Mouse (Mus musculus) right cerebral cortex, postnatal 4 days (tissue): ENCODE measurements around the gene Agpat1.
A peak's percentile ranks its signal among the peaks of the same experiment; 100 is the strongest.

Source experiments
- DNase-seq: peaks from one replicate; pipeline ENCODE4 v3.0.0-alpha.2; 2022

The Agpat1 gene

DNA sequence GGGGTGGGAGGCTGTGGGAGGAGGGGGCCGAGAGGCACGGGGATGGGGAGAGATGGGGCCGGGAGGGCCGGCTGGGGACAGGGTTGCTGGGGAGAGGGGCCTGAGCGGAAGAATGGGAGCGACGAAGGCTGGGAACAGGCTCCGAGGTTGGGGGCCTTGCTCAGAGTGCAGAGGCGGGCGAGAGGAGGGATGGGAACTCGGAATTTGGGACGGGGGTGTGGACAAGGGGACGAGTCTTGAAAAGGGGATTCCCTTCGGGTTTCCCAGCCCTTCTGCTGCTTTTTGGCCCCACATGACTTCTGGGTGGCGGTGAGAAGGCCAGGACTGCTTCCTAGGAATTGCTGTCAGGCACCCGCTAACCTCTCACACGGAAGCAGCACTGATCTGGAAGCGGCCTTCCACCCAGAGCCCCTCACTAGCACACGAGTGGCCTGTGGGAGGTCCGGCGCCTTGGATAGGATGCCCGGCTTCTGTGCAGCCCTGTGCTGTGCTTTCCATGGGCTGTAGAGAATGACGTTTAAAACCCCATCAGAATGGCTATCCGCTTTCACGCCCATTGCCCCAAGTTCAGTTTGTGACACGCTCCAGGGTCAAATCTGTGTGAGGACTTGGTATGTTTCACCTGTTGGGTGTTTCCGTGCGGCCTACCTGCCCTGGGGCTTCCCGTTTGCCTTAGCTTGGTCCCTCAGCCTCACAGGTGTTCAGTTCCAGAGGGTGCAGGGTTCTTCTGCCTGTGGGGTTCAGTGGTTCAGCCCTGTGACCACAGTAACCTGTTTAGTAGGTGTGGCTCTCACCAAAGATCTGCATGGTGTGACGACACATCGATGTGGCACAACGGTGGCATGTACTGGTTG, 2.4 kb downstream of the Agpat1 start:
- DNase-seq = no peak

DNA sequence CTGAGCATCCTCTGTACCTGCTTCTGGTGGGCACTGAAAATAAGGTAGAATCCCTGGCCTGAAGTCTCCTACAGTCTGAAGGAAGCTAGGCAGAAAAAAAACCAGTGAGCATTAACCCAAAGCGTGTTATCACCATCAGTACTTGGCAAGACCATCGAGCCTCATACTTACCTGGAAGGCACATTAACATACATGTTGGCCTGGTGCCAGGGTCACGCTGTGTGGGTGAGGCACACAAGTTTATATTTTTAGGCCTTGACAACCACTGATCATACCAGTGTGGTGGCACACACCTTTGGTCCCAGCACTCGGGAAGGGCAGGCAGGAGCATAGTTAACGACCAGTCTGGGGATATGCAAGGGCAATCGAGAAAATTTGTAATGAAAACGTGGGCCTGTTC, 3.9 kb downstream of the Agpat1 start:
- DNase-seq = no peak

DNA sequence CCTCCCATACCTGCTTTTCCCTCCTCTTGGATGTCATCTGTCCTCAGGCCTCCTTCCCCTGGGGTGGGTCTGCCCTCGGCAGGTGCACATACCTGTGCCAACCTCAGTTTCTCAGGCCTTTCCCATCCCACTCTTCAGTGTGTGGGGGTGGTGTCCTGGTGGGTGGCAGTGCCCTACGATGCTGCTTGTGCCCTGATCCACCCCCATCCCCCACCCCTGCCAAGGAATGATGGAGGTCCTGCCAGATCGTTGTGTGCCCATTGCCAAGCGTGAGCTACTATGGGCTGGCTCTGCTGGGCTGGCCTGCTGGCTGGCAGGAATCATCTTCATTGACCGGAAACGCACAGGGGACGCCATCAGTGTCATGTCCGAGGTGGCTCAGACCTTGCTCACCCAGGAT, 7.0 kb downstream of the Agpat1 start:
- no peak for DNase-seq

DNA sequence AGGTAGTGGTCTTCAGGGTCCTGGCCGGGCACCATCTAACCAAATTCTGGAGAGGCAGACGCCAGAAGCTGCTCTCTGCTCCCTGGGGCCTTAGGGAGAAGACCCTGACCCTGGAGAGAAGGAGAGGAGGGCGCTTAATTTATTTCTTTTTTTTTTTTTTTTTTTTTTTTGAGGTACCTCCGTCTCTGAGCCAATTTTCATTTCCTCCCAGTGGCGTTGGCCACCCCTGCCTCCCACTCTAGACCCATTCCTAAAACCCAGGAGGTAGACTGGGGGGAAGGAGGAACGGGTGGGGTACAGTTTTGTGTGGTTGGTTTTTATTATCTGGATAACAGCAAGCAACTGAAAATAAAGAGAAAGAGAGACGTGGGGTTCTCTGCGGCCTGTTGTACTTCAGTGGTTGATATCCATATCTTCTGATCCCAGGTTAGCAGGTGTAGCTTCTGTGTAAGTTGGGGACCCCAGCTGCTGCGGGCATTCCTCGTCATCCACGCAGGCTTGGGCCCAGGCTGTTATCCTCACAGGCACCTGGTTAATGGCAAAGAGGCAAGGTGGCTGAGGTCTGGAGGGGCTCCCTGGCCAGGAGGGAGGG, 9.1 kb downstream of the Agpat1 start:
- no peak for DNase-seq

DNA sequence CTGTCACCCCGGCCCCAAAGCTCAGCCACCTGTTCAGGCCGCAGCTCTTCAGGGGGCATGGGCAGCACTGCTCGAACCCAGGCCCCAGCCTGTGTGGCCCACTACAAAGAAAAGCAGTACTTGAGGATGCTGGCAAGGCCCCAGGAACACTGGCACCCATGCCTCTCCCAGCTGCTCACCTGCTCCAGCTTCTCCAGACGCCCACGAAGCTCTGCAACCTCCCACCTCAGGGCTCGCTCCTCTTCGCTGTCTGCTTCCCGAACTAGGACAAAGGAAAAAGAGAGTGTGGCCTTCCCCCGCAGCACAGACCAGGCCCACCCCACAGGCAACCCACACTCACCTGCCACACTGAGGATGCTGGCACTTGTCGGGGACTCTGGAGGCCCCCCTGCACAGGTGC, 9.8 kb downstream of the Agpat1 start:
- no peak for DNase-seq

DNA sequence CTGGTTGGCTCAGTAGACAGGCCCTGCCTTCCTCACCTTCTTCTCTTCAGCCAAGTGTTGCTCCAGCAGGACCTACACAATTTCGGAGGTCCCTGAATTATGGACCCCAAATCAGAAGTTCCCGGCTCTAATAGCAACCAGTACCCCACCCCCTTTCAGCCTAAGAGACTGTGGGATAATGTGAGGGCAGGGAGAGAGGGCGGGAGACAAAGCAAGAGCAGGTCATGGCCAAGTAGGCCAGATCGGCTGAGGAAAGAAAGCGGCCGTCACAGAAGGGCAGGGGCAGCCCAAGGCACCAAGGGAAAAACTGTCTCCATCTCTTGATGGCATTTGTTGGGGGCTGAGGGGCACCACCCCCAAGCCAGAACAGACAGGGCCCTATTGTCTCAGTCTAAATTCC, 11.8 kb downstream of the Agpat1 start, which contains the start of gene Egfl8:
Egfl8 (minus strand) TSS at position 101 of the 400 bp plus-strand sequence.
- DNase-seq = no peak

DNA sequence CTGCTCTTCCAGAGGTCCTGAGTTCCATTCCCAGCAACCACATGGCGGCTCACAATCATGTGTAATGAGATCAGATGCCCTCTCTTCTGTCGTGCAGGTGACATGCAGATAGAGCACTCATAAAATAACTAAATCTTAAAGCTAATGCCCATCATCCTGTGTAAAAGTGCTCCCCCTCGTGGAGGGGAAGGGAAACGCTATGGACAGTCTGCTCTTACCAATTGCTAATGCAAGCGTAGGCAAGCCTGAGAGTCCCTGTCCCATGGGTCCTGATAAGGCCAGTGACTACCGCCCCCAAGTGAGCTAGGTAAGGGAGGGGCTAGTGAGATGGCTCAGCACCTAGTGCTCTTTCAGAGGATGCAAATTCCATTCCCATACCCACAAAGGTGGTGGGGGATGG, 14.9 kb downstream of the Agpat1 start:
- DNase-seq = no peak

DNA sequence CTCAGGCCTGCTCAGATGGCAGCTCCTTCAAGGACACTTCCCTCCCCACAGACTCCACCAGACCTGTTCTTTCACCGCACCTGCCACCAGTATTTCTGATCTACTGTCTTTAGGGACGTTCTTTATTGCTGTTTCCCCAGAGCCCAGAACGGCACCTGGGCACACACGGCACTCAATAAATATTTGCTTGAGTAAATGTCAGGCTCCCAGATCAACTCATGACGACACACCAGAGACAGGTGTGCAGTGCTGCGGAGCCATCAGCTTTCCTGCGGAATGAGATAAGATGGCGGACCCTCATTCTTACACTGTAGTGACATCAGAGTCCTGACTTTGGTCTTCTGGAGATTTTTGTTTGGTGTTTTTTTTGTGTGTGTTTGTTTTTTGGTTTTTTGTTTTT, 16.9 kb downstream of the Agpat1 start:
- DNase-seq = no peak

DNA sequence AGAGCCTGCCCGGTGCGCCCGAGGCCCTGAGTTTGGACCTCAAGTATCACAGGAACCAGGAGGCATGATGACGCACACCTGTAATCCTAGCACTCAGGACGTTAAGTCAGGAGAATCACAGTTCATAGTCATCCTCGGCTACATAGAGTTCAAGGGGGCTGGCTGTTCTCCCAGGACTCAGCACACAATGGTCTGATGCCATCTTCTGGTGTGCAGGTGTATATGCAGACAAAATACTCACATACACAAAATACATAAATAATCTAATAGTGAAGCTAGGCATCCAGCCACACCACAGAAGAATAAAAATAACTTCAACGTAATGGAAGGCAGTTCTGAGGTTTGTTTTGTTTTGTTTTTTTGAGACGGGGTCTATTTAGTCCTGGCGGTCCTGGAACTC, 19.1 kb downstream of the Agpat1 start:
- DNase-seq = no peak

DNA sequence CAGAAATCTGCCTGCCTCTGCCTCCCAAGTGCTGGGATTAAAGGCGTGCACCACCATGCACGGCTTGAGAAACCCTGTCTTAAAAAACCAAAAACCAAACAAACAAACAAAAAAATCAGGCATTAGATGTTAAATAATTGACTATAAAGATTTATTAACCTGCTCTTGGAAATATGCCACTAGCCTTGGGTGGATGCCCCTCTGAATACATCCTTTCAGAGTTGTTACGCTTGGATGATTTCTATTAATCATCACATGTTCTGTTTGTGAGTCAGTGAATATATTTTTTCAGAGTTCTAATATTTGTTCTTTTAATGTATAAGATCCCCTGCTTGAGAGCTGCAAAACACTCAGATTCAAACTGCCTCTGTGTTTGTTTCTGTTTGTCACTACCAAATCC, 20.9 kb downstream of the Agpat1 start:
- DNase-seq = no peak

DNA sequence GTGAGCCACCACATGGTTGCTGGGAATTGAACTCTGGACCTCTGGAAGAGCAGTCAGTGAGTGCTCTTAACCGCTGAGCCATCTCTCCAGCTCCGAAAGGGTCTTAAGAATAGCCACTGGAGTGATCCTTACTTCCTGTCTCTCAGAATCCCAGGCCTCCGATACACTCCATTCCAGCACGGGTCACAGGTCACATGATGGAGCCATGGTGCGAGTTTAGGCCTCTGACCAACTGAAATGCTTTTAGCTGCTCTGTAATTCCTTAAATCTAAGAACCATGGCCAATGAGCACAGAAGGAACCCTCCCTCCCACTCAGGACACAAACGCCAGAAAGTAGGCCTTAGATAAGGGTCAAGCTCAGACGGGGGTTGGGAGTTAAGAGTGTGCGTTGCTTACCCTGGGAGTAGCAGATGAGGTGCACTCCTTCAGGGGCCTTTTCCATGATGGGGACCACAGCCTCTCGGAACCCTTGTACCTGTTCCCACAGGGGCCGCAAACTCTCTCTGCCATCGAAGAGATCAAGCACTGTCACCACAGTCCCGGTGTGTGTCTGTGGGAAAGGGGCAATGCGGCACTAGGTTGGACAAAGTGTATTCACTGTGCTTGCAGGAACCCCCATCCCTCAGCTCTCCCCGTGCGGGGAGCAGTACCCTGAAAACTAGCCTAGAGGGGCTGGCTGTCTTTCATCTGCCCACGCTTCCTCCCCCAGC, 22.2 kb downstream of the Agpat1 start:
- no peak for DNase-seq

DNA sequence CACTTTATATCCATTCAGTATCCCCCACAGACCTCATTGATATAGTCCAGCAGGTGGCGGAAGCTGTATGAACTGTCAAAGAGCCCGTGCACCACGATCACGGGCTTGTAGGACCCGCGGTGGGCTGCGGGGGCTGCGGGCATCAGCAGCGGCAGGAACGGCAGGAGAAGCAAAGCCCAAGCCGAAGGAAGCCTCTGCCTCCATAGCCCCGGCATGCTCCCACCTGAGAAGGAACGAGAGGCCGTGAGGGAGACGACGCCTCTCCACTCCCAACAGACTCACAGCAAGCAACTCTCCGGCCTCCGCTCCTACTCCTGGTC, 22.7 kb downstream of the Agpat1 start:
- DNase-seq = no peak

DNA sequence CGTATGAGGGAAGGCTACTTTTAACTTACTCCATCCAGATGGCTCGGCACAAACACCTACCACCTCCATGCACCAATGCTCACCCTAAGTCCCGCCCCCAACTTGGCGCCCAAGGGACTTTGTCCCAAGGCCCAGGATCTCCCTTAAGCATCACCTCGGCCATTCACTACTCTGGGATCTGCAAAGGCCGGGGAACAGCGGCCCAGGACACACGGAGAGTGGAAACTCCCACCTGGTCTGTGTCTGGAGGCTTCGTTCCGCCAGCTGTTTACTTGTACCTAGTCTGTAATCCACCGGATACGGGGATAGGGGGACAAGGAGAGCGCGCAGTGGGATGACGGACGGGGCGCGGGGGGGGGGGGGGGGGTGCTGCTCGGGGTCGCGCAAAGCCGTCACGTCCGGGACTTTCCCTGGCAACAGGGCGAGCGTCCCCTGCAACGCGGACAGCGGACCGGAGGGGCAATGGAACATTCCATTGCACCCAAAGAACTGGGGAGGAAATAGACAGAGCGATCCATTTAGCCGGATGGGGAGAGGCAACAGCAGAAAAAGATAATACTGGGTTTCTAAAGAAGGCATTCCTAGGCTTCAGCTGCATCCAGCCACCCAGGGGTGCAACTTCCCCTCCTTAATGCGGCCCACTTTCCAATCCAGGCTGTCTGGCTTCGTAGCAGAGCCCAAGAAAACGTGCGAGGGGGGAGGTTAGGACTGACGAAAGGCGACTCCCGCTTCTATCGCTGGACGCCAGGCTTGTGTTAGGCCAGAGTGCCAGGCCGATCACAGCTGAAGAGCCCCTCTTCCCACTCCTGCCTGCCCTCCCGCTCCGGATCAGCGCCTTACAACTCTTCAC, 23.3 kb downstream of the Agpat1 start:
- DNase-seq = peak; percentile 78

DNA sequence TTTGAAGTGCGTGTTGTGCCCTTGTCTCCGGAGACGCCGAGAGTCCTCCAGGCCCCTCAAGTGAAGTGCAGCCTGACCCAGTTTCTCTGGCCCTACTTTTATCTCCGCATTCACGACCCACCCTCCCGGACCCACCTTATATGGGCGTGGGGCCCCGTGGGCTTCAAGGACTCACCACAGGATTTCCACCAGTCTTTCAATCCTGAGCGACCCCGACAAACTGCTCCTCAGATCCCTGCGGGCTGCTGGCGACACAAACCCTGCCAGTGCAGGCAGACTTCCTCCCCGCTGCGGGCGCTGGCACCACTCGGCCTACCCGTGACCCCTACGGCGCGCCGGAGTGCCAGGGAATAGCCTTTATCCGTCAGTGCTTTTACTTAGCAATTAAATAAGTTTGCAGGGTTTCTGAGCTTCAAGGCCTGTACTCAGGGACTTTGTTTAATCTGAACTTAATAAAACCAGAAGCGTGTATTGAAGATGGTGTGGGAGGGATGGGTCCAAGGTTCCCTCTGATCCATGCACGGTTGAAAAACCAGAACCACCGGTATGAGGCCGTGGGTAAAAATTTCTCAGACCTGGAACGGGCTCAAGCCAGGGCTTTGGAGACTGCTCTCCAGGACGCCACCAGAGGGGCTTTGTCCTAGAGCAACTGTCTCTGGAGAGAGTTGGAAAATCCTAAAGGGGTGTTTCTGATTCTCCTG, 24.0 kb downstream of the Agpat1 start, which contains the start of gene Ppt2:
Ppt2 (minus strand) TSS at position 568 of the 701 bp plus-strand sequence.
- no peak for DNase-seq

DNA sequence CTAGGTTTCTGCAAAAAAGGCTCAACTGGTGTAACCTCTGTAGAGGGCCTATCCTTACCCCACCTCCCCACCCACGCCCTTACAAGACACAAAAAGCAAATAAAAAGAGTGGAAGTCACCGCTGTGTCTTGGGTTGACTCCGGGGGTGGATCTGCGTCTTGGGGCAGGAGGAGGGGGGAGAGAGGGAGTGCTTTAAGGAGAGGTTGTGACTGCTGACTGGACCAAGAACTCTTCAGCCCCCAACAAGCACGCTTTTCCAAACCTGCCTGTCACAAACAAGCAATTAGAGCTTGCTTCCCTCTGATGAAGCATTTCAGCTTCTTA, 24.5 kb downstream of the Agpat1 start:
- no peak for DNase-seq

DNA sequence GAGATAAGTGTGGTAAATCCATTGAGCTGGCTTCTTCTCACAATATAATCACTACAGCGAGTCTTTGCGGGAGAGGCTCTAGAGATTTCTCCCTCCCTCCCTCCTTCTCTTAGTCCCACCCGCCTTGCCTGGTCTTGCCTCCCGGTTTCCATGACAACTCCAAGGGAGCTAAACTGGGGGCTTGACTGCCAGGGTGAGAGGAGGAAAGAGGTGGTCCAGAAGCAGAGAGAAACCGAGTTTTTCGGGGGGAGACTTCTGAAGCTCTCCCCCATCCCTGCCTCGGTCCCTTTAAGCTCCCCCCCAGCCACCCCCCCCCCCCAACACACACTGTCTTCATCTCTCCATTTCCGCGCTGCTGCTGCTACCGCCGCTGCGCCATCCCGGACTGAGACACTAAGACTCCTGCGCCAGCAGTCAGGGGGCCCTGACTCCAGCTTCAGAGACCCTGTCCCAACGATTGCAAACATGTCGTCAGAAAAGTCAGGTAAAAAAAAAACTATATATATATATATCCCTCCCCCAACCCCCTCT, 25.2 kb downstream of the Agpat1 start, which contains the start of gene Prrt1:
Prrt1 (plus strand) TSS at position 313 of the 531 bp plus-strand sequence.
- peak; percentile 54 for DNase-seq

DNA sequence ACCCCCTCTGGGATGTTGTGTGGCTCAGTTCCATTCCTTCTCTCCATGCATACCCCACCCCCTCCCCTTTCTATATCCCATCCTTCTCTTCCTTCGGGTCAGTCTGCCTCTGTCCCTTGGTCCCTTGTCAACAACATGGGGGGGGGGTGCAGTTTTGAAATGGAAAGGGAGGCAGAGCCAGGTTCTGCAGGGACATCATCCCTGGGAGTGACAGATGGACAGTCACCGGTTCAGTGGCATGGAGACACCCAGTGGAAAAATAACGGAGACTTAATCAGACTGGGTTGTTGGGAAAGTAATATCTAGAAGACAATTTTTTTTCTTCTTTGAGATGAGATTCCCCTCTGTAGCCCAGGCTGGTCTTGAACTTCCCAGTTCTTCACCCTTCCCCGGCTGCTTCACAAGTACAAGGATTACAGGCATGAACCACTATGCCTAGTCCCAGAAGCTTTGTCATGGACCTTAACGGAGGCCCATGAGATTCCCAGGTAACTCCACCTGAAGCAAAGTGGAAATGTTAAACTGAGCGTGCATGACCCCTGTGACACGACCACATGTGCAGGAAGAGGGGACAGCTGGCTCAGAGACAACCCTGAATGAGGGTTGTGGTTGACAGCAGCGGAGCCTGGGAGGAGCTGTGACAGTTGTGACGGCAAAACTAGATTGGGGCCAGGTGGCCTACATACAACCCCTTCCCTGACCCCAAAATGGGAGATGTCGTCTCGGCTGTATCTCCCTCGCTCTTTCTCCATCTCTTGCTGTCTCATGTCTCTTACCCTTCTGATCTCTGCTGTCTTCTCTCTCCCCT, 25.9 kb downstream of the Agpat1 start:
- DNase-seq = no peak

DNA sequence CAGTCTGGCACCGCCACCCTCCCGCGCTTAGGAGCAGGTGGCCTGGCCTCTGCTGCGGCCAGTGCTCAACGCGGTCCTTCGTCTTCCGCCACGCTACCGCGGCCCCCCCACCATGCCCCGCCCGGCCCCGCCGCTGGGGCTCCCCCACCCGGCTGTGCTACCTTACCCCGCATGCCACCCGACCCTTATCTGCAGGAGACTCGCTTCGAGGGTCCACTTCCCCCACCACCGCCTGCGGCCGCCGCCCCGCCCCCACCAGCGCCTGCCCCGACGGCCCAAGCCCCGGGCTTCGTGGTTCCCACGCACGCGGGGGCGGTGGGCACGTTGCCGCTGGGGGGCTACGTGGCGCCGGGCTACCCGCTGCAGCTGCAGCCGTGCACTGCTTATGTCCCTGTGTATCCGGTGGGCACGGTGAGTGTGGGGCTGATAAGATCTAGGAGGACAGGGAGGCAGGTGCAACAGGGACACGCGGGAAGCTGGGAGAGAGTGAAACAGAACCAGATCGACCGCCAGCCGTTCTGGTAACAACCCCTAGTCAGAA, 26.8 kb downstream of the Agpat1 start:
- DNase-seq = no peak

DNA sequence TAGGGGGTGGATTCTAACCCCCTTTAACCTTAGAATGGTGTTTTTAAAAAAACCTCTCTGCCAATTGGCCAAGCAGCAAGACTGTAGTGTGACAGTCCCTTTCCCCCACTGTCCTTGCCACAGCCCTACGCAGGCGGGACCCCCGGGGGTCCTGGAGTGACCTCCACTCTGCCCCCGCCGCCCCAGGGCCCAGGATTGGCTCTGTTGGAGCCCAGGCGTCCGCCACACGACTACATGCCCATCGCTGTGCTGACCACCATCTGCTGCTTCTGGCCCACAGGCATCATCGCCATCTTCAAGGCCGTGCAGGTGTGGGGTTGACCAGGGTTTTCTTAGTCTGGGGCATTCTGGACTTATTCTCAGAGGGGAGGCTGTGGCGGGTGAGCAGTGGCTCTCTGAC, 27.6 kb downstream of the Agpat1 start:
- DNase-seq = no peak

DNA sequence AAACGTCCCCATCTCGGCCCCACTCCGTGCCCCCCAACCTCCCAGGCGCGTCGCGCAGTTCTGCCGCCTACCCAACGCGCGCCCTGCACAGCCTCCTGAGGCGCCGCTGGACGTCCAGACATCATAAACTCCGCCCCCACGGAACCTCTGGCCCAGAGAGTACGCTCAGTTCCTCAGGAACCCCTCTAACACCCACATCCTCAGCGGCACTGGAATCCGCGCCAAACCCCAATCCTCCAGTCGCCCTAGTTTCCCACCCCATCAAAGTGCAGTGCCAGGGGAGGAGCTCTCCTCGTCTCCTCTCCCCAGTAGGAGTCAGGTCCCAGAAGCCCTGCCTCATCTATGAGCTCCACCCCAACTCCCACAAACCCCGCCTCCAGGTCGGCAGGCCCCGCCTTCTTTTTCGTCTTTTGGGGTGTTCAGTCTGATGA, 28.2 kb downstream of the Agpat1 start:
- peak; percentile 55 for DNase-seq

DNA sequence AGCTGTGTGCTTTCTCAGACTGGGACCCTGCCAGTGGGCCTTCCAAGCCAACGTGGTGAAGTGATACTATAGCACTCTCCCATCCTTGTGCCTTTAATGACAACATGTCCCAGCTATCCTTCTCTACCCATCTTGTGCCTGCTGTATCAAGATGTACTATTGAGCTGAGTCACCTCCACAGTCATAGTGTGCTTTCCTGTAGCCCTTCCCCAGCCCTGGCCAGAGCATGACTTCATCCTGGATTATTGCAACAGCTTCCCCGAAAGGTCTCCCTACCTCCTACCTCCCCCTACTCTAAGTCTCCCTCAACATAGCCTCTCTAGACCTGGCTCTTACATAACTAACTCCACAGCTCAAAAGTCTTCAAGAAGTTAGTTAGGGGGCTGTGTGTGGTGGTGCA, 31.6 kb downstream of the Agpat1 start:
- no peak for DNase-seq
